Mouse (Mus musculus): ENCODE measurements around the gene Emp2. TPM values are rescaled to one million over a fixed set of nuclear protein-coding genes. Genes with fewer than 3 reads are reported as not detected.

Gene Emp2
- polyA plus RNA-seq, 1 experiment: 22.3 TPM

DNA sequence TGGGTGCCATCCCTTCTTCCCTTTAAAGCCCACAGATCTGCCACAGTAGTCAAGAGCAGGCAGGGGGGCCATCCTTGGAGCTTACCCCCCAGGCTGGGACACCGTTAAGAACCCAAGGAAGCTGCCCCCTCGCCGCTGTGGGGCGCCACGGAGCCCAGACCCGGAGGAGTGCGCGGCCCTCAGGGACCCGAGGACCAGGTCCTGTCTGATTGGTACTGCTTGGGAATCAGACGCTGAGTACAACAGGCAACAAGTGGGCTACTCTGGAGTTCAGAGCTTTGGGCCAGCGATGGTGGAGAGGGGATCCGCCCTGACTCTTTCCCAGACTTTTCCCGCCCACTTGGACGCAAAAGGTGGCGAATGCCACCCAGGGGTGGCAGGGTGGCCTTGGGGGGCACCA lies 542 bp downstream of the Emp2 start:
- Histone ChIP-seq H3K27me3 (ENCODE audit: control insufficient read depth, insufficient read depth, low read length, poor library complexity, severe bottlenecking) (peaks cover 2% of the 10 kb centered on the region; the same call in 1 of the 2 replicates), H3K36me3 (ENCODE audit: control insufficient read depth, insufficient read depth, low read length, poor library complexity, severe bottlenecking) (no peaks in the 10 kb centered on the region), H3K9ac (ENCODE audit: low read depth, poor library complexity, severe bottlenecking) (peak overlapping the region; percentile 33), H3K27ac (ENCODE audit: insufficient read depth, low read length) (no peak overlapping the region), H3K4me1 (ENCODE audit: control insufficient read depth, insufficient read depth, low read length) (peaks cover 2% of the 10 kb centered on the region), H3K4me3 (ENCODE audit: low read depth, low read length) (peak overlapping the region; percentile 46), H3K9me3 (replicated peaks; ENCODE audit: control insufficient read depth, insufficient read depth, low read length, poor library complexity, severe bottlenecking) (no peaks in the 10 kb centered on the region)
- TF ChIP-seq CTCF (IDR thresholded peaks at IDR 0.05; ENCODE audit: low read depth, low read length) (peak; percentile 37), POLR2A (IDR thresholded peaks at IDR 0.05; ENCODE audit: insufficient read depth, low read length) (no peak)

DNA sequence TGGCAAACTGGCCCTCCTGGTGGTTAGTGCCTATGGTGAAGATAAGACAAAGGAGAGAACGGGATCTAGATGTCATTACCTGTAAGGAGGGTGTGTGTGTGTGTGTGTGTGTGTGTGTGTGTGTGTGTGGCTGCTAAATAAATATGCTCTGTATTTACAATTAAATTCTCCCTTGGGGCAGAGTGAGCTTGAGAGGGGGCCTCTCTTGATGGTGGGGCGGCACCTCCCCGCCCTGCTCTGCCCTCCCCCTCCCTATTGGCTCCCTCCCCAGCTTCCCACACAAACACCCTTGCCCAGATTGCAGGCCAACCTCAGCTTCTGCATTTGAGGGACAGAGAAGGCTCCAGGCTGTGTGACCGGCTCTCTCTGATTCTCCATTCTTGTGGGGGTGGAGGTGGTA lies 1.8 kb downstream of the Emp2 start:
- H3K4me1 ChIP-seq (ENCODE audit: control insufficient read depth, insufficient read depth, low read length): peaks cover 2% of the 10 kb centered on the region
- no peak overlapping the region for H3K9ac ChIP-seq (ENCODE audit: low read depth, poor library complexity, severe bottlenecking)
- H3K27ac ChIP-seq (ENCODE audit: insufficient read depth, low read length): no peak overlapping the region
- peaks cover 2% of the 10 kb centered on the region; the same call in 1 of the 2 replicates for H3K27me3 ChIP-seq (ENCODE audit: control insufficient read depth, insufficient read depth, low read length, poor library complexity, severe bottlenecking)
- no peak for TF ChIP-seq POLR2A (IDR thresholded peaks at IDR 0.05; ENCODE audit: insufficient read depth, low read length)
- no peak for TF ChIP-seq EP300 (IDR thresholded peaks at IDR 0.05; ENCODE audit: insufficient read depth, low read depth, low read length)
- no peak for TF ChIP-seq CTCF (IDR thresholded peaks at IDR 0.05; ENCODE audit: low read depth, low read length)
- no peaks in the 10 kb centered on the region for H3K9me3 ChIP-seq (replicated peaks; ENCODE audit: control insufficient read depth, insufficient read depth, low read length, poor library complexity, severe bottlenecking)
- no peak overlapping the region for H3K4me3 ChIP-seq (ENCODE audit: low read depth, low read length)
- H3K36me3 ChIP-seq (ENCODE audit: control insufficient read depth, insufficient read depth, low read length, poor library complexity, severe bottlenecking): no peaks in the 10 kb centered on the region

- Histone ChIP-seq H3K36me3 (ENCODE audit: control insufficient read depth, insufficient read depth, low read length, poor library complexity, severe bottlenecking) (no peaks in the 10 kb centered on the region), H3K9ac (ENCODE audit: low read depth, poor library complexity, severe bottlenecking) (no peak overlapping the region), H3K4me1 (ENCODE audit: control insufficient read depth, insufficient read depth, low read length) (no peaks in the 10 kb centered on the region), H3K27me3 (ENCODE audit: control insufficient read depth, insufficient read depth, low read length, poor library complexity, severe bottlenecking) (peaks cover 2% of the 10 kb centered on the region; the same call in 1 of the 2 replicates), H3K27ac (ENCODE audit: insufficient read depth, low read length) (no peak overlapping the region), H3K4me3 (ENCODE audit: low read depth, low read length) (no peak overlapping the region), H3K9me3 (replicated peaks; ENCODE audit: control insufficient read depth, insufficient read depth, low read length, poor library complexity, severe bottlenecking) (no peaks in the 10 kb centered on the region)
- no peak for TF ChIP-seq EP300 (IDR thresholded peaks at IDR 0.05; ENCODE audit: insufficient read depth, low read depth, low read length)
- TF ChIP-seq POLR2A (IDR thresholded peaks at IDR 0.05; ENCODE audit: insufficient read depth, low read length): no peak
- TF ChIP-seq CTCF (IDR thresholded peaks at IDR 0.05; ENCODE audit: low read depth, low read length): no peak
These were observed 2.7 kb downstream of the Emp2 start for GRCm38 (mm10) chr16:10311086-10311485.

- no peak overlapping the region for H3K27ac ChIP-seq (ENCODE audit: insufficient read depth, low read length)
- H3K36me3 ChIP-seq (ENCODE audit: control insufficient read depth, insufficient read depth, low read length, poor library complexity, severe bottlenecking): no peaks in the 10 kb centered on the region
- peaks cover 2% of the 10 kb centered on the region; the same call in 1 of the 2 replicates for H3K27me3 ChIP-seq (ENCODE audit: control insufficient read depth, insufficient read depth, low read length, poor library complexity, severe bottlenecking)
- H3K9me3 ChIP-seq (replicated peaks; ENCODE audit: control insufficient read depth, insufficient read depth, low read length, poor library complexity, severe bottlenecking): no peaks in the 10 kb centered on the region
- H3K4me1 ChIP-seq (ENCODE audit: control insufficient read depth, insufficient read depth, low read length): no peaks in the 10 kb centered on the region
- TF ChIP-seq EP300 (IDR thresholded peaks at IDR 0.05; ENCODE audit: insufficient read depth, low read depth, low read length): no peak
- no peak for TF ChIP-seq POLR2A (IDR thresholded peaks at IDR 0.05; ENCODE audit: insufficient read depth, low read length)
- no peak for TF ChIP-seq CTCF (IDR thresholded peaks at IDR 0.05; ENCODE audit: low read depth, low read length)
- H3K4me3 ChIP-seq (ENCODE audit: low read depth, low read length): no peak overlapping the region
- H3K9ac ChIP-seq (ENCODE audit: low read depth, poor library complexity, severe bottlenecking): no peak overlapping the region
These were observed 3.3 kb downstream of the Emp2 start for GRCm38 (mm10) chr16:10310507-10310906.

DNA sequence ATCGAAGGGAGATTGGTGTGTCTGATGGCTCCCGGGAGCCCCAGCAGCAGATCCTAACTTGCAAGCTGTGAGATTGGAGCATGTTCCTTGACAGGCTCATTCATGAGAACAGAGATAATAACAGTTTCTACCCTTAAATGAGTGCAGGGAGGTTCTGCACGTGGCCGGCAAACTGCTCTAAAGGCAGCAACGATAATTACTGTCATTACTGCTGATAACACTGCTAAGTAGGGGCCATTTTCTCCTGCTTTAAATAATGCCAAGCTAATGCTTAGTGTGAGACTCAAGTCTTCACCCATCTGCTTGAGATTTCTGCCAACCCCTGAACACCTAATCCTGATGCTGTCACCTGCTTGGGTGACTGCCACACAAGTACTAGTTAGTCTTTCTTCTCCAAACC lies 6.4 kb downstream of the Emp2 start:
- no peaks in the 10 kb centered on the region for H3K27me3 ChIP-seq (ENCODE audit: control insufficient read depth, insufficient read depth, low read length, poor library complexity, severe bottlenecking)
- TF ChIP-seq EP300 (IDR thresholded peaks at IDR 0.05; ENCODE audit: insufficient read depth, low read depth, low read length): no peak
- TF ChIP-seq CTCF (IDR thresholded peaks at IDR 0.05; ENCODE audit: low read depth, low read length): no peak
- TF ChIP-seq POLR2A (IDR thresholded peaks at IDR 0.05; ENCODE audit: insufficient read depth, low read length): no peak
- H3K27ac ChIP-seq (ENCODE audit: insufficient read depth, low read length): no peak overlapping the region
- H3K4me3 ChIP-seq (ENCODE audit: low read depth, low read length): no peak overlapping the region
- H3K9me3 ChIP-seq (replicated peaks; ENCODE audit: control insufficient read depth, insufficient read depth, low read length, poor library complexity, severe bottlenecking): no peaks in the 10 kb centered on the region
- no peaks in the 10 kb centered on the region for H3K4me1 ChIP-seq (ENCODE audit: control insufficient read depth, insufficient read depth, low read length)
- H3K36me3 ChIP-seq (ENCODE audit: control insufficient read depth, insufficient read depth, low read length, poor library complexity, severe bottlenecking): no peaks in the 10 kb centered on the region
- H3K9ac ChIP-seq (ENCODE audit: low read depth, poor library complexity, severe bottlenecking): no peak overlapping the region

DNA sequence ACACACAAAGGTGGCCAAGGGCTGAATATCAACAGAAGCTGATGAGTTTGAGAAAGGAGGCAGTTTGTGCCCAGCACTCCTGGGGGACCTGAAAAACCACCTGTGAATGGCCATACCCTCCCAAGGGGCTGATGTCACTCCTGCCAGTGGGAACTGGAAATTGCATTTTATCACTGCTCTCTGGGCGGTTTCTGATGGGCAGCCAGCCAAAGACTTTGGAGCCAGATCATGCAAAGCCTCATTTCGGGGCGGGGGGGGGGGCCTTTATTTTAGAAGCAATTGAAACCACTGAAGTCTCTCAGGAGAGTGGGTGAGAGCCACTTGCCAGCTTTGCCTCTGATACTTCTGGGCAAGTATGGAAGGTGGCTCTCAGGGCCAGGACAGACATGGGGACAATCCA lies 7.7 kb downstream of the Emp2 start:
- TF ChIP-seq CTCF (IDR thresholded peaks at IDR 0.05; ENCODE audit: low read depth, low read length) (no peak), POLR2A (IDR thresholded peaks at IDR 0.05; ENCODE audit: insufficient read depth, low read length) (no peak), EP300 (IDR thresholded peaks at IDR 0.05; ENCODE audit: insufficient read depth, low read depth, low read length) (no peak)
- H3K27ac ChIP-seq (ENCODE audit: insufficient read depth, low read length): no peak overlapping the region
- no peak overlapping the region for H3K9ac ChIP-seq (ENCODE audit: low read depth, poor library complexity, severe bottlenecking)
- H3K27me3 ChIP-seq (ENCODE audit: control insufficient read depth, insufficient read depth, low read length, poor library complexity, severe bottlenecking): no peaks in the 10 kb centered on the region
- H3K9me3 ChIP-seq (replicated peaks; ENCODE audit: control insufficient read depth, insufficient read depth, low read length, poor library complexity, severe bottlenecking): no peaks in the 10 kb centered on the region
- H3K4me3 ChIP-seq (ENCODE audit: low read depth, low read length): no peak overlapping the region
- H3K36me3 ChIP-seq (ENCODE audit: control insufficient read depth, insufficient read depth, low read length, poor library complexity, severe bottlenecking): no peaks in the 10 kb centered on the region
- no peaks in the 10 kb centered on the region for H3K4me1 ChIP-seq (ENCODE audit: control insufficient read depth, insufficient read depth, low read length)
